Mouse (Mus musculus): ENCODE measurements around the gene Grm8. TPM values are rescaled to one million over a fixed set of nuclear protein-coding genes. Genes with fewer than 3 reads are reported as not detected.
"Not testable (repeated sequence)": the region's sequence is repeated elsewhere in the genome, so short reads cannot be mapped to it uniquely, and the experiment has no call there.

Gene Grm8
- polyA plus RNA-seq, 1 experiment from 2014 or later: 2.0 TPM

GRCm38 (mm10) chr6:27928058-27928457 lies 206.9 kb downstream of the Grm8 start:
- 59% methylated on average over 3 of the region's 3 CpGs for WGBS
- H3K9me3 ChIP-seq: no peaks in the 10 kb centered on the region
- H3K4me1 ChIP-seq: no peaks in the 10 kb centered on the region
- no peak overlapping the region for H3K27ac ChIP-seq
- no peak overlapping the region for H3K9ac ChIP-seq
- no peaks in the 10 kb centered on the region for H3K27me3 ChIP-seq
- no peak for ATAC-seq (ENCODE audit: insufficient number of reproducible peaks, insufficient read depth, low FRiP score, low TSS enrichment)
- no peaks in the 10 kb centered on the region for H3K36me3 ChIP-seq
- H3K4me3 ChIP-seq: no peak overlapping the region
- no peak overlapping the region for H3K4me2 ChIP-seq (replicated peaks)

- Histone ChIP-seq H3K4me1 (no peaks in the 10 kb centered on the region), H3K4me2 (replicated peaks) (no peak overlapping the region), H3K4me3 (no peak overlapping the region), H3K27ac (no peak overlapping the region), H3K9me3 (0 out of 2 replicates have a peak, but pooled peaks cover 3% of the 10 kb centered on the region), H3K27me3 (no peaks in the 10 kb centered on the region), H3K9ac (no peak overlapping the region), H3K36me3 (no peaks in the 10 kb centered on the region)
- ATAC-seq (ENCODE audit: insufficient number of reproducible peaks, insufficient read depth, low FRiP score, low TSS enrichment): no peak
- 64% methylated on average over 1 of the region's 1 CpGs for WGBS
Measured at GRCm38 (mm10) chr6:27913281-27913680, 221.7 kb downstream of the Grm8 start.

- Histone ChIP-seq H3K27me3 (no peaks in the 10 kb centered on the region), H3K9me3 (no peaks in the 10 kb centered on the region), H3K27ac (no peak overlapping the region), H3K4me3 (no peak overlapping the region), H3K36me3 (no peaks in the 10 kb centered on the region), H3K4me1 (no peaks in the 10 kb centered on the region), H3K9ac (no peak overlapping the region), H3K4me2 (replicated peaks) (no peak overlapping the region)
- no peak for ATAC-seq (ENCODE audit: insufficient number of reproducible peaks, insufficient read depth, low FRiP score, low TSS enrichment)
Measured at GRCm38 (mm10) chr6:27904358-27904757, 230.6 kb downstream of the Grm8 start.

GRCm38 (mm10) chr6:27902224-27902623 lies 232.8 kb downstream of the Grm8 start:
- Histone ChIP-seq H3K4me2 (replicated peaks) (no peak overlapping the region), H3K36me3 (no peaks in the 10 kb centered on the region), H3K9me3 (no peaks in the 10 kb centered on the region), H3K27ac (no peak overlapping the region), H3K9ac (no peak overlapping the region), H3K27me3 (no peaks in the 10 kb centered on the region), H3K4me1 (no peaks in the 10 kb centered on the region), H3K4me3 (no peak overlapping the region)
- WGBS: 88% methylated on average over 1 of the region's 1 CpGs
- ATAC-seq (ENCODE audit: insufficient number of reproducible peaks, insufficient read depth, low FRiP score, low TSS enrichment): no peak

DNA sequence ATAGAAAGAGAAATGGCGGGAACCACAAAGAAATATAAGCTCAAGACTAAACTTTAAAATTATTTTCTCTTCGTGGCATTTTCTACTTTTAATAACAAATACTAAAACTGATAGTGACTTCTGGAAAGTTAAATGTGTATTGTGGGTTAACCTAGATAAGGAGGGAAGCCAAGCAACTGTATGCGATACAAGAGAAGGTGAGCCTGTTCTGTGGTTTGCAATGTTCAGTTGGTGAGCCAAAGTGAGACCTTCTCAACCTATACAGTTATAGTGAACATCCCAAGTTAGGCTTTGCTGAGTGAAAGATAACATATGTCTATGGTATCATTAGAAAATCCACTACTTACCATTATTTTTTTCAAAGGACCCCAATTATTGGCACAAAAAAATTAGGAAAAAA lies 233.6 kb downstream of the Grm8 start:
- Histone ChIP-seq H3K4me1 (no peaks in the 10 kb centered on the region), H3K9me3 (no peaks in the 10 kb centered on the region), H3K27me3 (no peaks in the 10 kb centered on the region), H3K36me3 (no peaks in the 10 kb centered on the region), H3K9ac (no peak overlapping the region), H3K4me2 (replicated peaks) (no peak overlapping the region), H3K4me3 (no peak overlapping the region), H3K27ac (no peak overlapping the region)
- WGBS: 82% methylated on average over 3 of the region's 3 CpGs
- no peak for ATAC-seq (ENCODE audit: insufficient number of reproducible peaks, insufficient read depth, low FRiP score, low TSS enrichment)

- H3K9ac ChIP-seq: no peak overlapping the region
- 83% methylated on average over 1 of the region's 1 CpGs for whole genome bisulfite sequencing
- no peaks in the 10 kb centered on the region for H3K9me3 ChIP-seq
- ATAC-seq (ENCODE audit: insufficient number of reproducible peaks, insufficient read depth, low FRiP score, low TSS enrichment): no peak
- no peak overlapping the region for H3K4me2 ChIP-seq (replicated peaks)
- H3K36me3 ChIP-seq: no peaks in the 10 kb centered on the region
- H3K4me3 ChIP-seq: no peak overlapping the region
- H3K4me1 ChIP-seq: no peaks in the 10 kb centered on the region
- H3K27me3 ChIP-seq: no peaks in the 10 kb centered on the region
- H3K27ac ChIP-seq: no peak overlapping the region
Measured at GRCm38 (mm10) chr6:27895153-27895552, 239.8 kb downstream of the Grm8 start.

- no peak overlapping the region for H3K9ac ChIP-seq
- H3K4me1 ChIP-seq: no peaks in the 10 kb centered on the region
- no peak overlapping the region for H3K4me3 ChIP-seq
- no peaks in the 10 kb centered on the region for H3K9me3 ChIP-seq
- no peak overlapping the region for H3K4me2 ChIP-seq (replicated peaks)
- H3K27me3 ChIP-seq: no peaks in the 10 kb centered on the region
- no peaks in the 10 kb centered on the region for H3K36me3 ChIP-seq
- WGBS: 76% methylated on average over 1 of the region's 1 CpGs
- no peak overlapping the region for H3K27ac ChIP-seq
- no peak for ATAC-seq (ENCODE audit: insufficient number of reproducible peaks, insufficient read depth, low FRiP score, low TSS enrichment)
Measured at GRCm38 (mm10) chr6:27892886-27893285, 242.1 kb downstream of the Grm8 start.

- Histone ChIP-seq H3K36me3 (no peaks in the 10 kb centered on the region), H3K27me3 (no peaks in the 10 kb centered on the region), H3K9ac (no peak overlapping the region), H3K9me3 (no peaks in the 10 kb centered on the region), H3K4me1 (no peaks in the 10 kb centered on the region), H3K4me2 (replicated peaks) (no peak overlapping the region), H3K27ac (no peak overlapping the region), H3K4me3 (no peak overlapping the region)
- WGBS: 87% methylated on average over 2 of the region's 2 CpGs
- ATAC-seq (ENCODE audit: insufficient number of reproducible peaks, insufficient read depth, low FRiP score, low TSS enrichment): no peak
Measured at GRCm38 (mm10) chr6:27888391-27888790, 246.6 kb downstream of the Grm8 start.

- 87% methylated on average over 1 of the region's 1 CpGs for WGBS
- H3K4me3 ChIP-seq: no peak overlapping the region
- H3K27me3 ChIP-seq: no peaks in the 10 kb centered on the region
- no peak overlapping the region for H3K4me2 ChIP-seq (replicated peaks)
- H3K4me1 ChIP-seq: no peaks in the 10 kb centered on the region
- no peaks in the 10 kb centered on the region for H3K9me3 ChIP-seq
- H3K9ac ChIP-seq: no peak overlapping the region
- no peaks in the 10 kb centered on the region for H3K36me3 ChIP-seq
- H3K27ac ChIP-seq: no peak overlapping the region
- no peak for ATAC-seq (ENCODE audit: insufficient number of reproducible peaks, insufficient read depth, low FRiP score, low TSS enrichment)
Measured at GRCm38 (mm10) chr6:27887922-27888321, 247.1 kb downstream of the Grm8 start.

DNA sequence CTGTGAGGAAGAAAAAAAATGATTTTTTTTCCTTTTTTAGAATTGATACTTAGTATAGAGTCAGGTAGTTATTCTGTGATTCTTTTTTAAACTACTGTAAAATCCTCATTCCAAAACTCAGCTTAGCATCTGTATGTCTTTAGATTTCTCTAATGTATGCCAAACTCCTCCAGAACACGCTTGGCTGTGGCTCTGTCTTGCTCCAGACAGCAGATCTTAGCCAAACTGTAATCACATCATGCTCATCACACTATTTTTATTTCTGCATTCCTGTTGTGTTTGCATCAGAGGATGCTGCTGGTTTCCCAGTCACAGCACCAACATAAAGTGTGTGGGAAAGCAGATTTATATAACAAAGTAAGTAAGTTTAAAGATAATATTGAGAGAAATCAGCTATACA lies 249.2 kb downstream of the Grm8 start:
- 59% methylated on average over 1 of the region's 1 CpGs for WGBS
- no peak for ATAC-seq (ENCODE audit: insufficient number of reproducible peaks, insufficient read depth, low FRiP score, low TSS enrichment)
- H3K27ac ChIP-seq: no peak overlapping the region
- no peaks in the 10 kb centered on the region for H3K9me3 ChIP-seq
- H3K9ac ChIP-seq: no peak overlapping the region
- H3K36me3 ChIP-seq: no peaks in the 10 kb centered on the region
- H3K4me2 ChIP-seq (replicated peaks): no peak overlapping the region
- H3K27me3 ChIP-seq: no peaks in the 10 kb centered on the region
- no peak overlapping the region for H3K4me3 ChIP-seq
- no peaks in the 10 kb centered on the region for H3K4me1 ChIP-seq

DNA sequence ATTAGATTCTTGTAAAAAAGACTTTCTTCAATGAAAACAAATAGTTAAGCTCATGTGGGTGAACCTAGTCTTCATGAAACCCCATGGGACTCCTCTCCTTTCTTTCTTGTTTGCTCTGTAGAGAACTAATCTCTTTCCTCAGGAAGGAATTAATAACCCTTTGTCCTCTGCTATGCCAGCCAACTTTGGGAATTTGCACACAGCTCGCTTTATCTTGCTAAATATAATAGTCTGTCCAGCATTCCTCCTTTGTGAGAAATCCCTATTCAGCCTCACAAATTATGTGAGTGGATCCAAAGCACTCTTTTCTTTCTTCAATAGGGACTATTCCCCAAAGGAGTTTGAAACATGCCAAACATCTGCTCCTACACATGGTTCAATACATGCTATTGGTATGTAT lies 285.3 kb downstream of the Grm8 start:
- H3K36me3 ChIP-seq: no peaks in the 10 kb centered on the region
- no peaks in the 10 kb centered on the region for H3K4me1 ChIP-seq
- H3K4me2 ChIP-seq (replicated peaks): no peak overlapping the region
- ATAC-seq (ENCODE audit: insufficient number of reproducible peaks, insufficient read depth, low FRiP score, low TSS enrichment): no peak
- no peak overlapping the region for H3K4me3 ChIP-seq
- no peak overlapping the region for H3K9ac ChIP-seq
- H3K9me3 ChIP-seq: no peaks in the 10 kb centered on the region
- H3K27me3 ChIP-seq: no peaks in the 10 kb centered on the region
- no peak overlapping the region for H3K27ac ChIP-seq
- 44% methylated on average over 1 of the region's 1 CpGs for WGBS

DNA sequence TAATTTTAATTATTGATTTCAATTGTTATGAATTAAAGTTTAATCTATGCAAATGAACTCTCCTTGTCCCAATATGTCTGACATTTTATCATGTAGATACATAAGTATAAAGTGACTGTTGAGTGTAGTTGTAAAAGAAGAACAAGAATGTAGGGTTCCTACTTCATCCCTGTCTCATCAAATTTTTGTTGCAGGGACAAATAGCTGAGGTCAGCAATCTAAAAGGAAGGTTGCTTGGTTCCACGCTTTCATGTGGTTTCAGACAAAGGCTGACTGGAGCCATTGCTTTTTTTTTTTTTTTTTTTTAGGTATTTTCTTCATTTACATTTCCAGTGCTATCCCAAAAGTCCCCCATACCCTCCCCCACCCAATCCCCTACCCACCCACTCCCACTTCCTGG lies 298.8 kb downstream of the Grm8 start:
- no peak for ATAC-seq (ENCODE audit: insufficient number of reproducible peaks, insufficient read depth, low FRiP score, low TSS enrichment)
- Histone ChIP-seq H3K4me1 (no peaks in the 10 kb centered on the region), H3K36me3 (no peaks in the 10 kb centered on the region), H3K9me3 (no peaks in the 10 kb centered on the region), H3K9ac (no peak overlapping the region), H3K27me3 (no peaks in the 10 kb centered on the region), H3K27ac (no peak overlapping the region), H3K4me3 (no peak overlapping the region), H3K4me2 (replicated peaks) (no peak overlapping the region)
- WGBS: 100% methylated on average over 1 of the region's 1 CpGs

GRCm38 (mm10) chr6:27819735-27820134 lies 315.2 kb downstream of the Grm8 start:
- H3K9me3 ChIP-seq; H3K27me3 ChIP-seq; H3K4me1 ChIP-seq; H3K4me2 ChIP-seq (replicated peaks); H3K4me3 ChIP-seq; H3K9ac ChIP-seq; H3K36me3 ChIP-seq; ATAC-seq (ENCODE audit: insufficient number of reproducible peaks, insufficient read depth, low FRiP score, low TSS enrichment); H3K27ac ChIP-seq: not testable (repeated sequence)
- 91% methylated on average over 2 of the region's 2 CpGs for WGBS
